Mouse (Mus musculus) hindbrain, postnatal 0 days (tissue): ENCODE measurements at regions not wholly inside any gene's neighbourhood (a gene's known extent, or its start where the extent isn't known, plus 50 kb on each side); places are given as distances from the start of the nearest gene placed in this dataset.

Experiments used
- ATAC-seq: fragments of 200-750 bp; cut with Nextera tagmentation; 2 replicates; pipeline ENCODE4 v1.8.0; 2017; ENCODE audit warnings: mild to moderate bottlenecking, moderate TSS enrichment, moderate library complexity
- DNase-seq: peaks from one replicate; pipeline ENCODE4 v3.0.0-alpha.2; 2015; ENCODE audit warnings: low spot score
- H3K27ac ChIP-seq: fragments of 300-500 bp; sonication (generic); 2 replicates; pipeline ENCODE4 v1.5.1; 2014; ENCODE audit warnings: mild to moderate bottlenecking
- H3K27me3 ChIP-seq: fragments of 300-500 bp; sonication (generic); 2 replicates; pipeline ENCODE4 v1.6.1; 2014; ENCODE audit warnings: low read length, mixed read lengths; ENCODE audit not compliant: insufficient read depth
- H3K36me3 ChIP-seq: fragments of 300-500 bp; sonication (generic); 2 replicates; pipeline ENCODE4 v1.6.1; 2014; ENCODE audit warnings: low read length, mixed read lengths; ENCODE audit not compliant: insufficient read depth
- H3K4me1 ChIP-seq: fragments of 300-500 bp; sonication (generic); 2 replicates; pipeline ENCODE4 v1.6.1; 2014; ENCODE audit warnings: antibody characterized with exemption, low read length, mixed read lengths; ENCODE audit not compliant: insufficient read depth
- H3K4me2 ChIP-seq: fragments of 300-500 bp; sonication (generic); 2 replicates; pipeline ENCODE4 v1.6.1; 2014; ENCODE audit warnings: low read depth, mild to moderate bottlenecking, low read length, moderate library complexity, mixed read lengths
- H3K4me3 ChIP-seq: fragments of 300-500 bp; sonication (generic); 2 replicates; pipeline ENCODE4 v1.5.1; 2014; ENCODE audit warnings: low read length
- H3K9ac ChIP-seq: fragments of 300-500 bp; sonication (generic); replicated peaks from 2 replicates; pipeline ENCODE4 v1.6.1; 2014; ENCODE audit warnings: mild to moderate bottlenecking, low read length, moderate library complexity, mixed read lengths
- H3K9me3 ChIP-seq: fragments of 300-500 bp; sonication (generic); 2 replicates; pipeline ENCODE4 v1.6.1; 2016; ENCODE audit warnings: low read length, mixed read lengths
- CTCF ChIP-seq: IDR thresholded peaks from 2 replicates; pipeline ENCODE4 v1.5.1; 2016; ENCODE audit warnings: antibody characterized with exemption, control low read depth, low read depth
- WGBS: fragments of 180-500 bp; shearing (Covaris S2); extraction: QIAGEN DNeasy Blood & Tissue Kit; methylation state at CpG from one replicate; pipeline ENCODE4 v1.1.7; 2014; 5-methylcytosine and 5-hydroxymethylcytosine counted together

- TF ChIP-seq CTCF, result peak; percentile 98
- Histone ChIP-seq H3K4me2 (peak overlapping the region; percentile 48), H3K4me1 (peaks cover 7% of the 10 kb centered on the region; the same call in 1 of the 2 replicates), H3K9ac (peak overlapping the region; percentile 35; the same call in 1 of the 2 replicates), H3K27ac (peak overlapping the region; percentile 48; the same call in 1 of the 2 replicates), H3K9me3 (no peaks in the 10 kb centered on the region), H3K27me3 (no peaks in the 10 kb centered on the region), H3K4me3 (peak overlapping the region; percentile 9), H3K36me3 (no peaks in the 10 kb centered on the region)
- WGBS, result 2% methylated on average over 35 of the region's 35 CpGs
- ATAC-seq (peak; percentile 99), DNase-seq (peak; percentile 98)
Observed at GRCm38 (mm10) chr13:43864153-43864861, 79.7 kb downstream of the Cd83 start.

GRCm38 (mm10) chr13:43865036-43865435, 80.5 kb downstream of the Cd83 start:
- no peaks in the 10 kb centered on the region for H3K27me3 ChIP-seq
- DNase-seq, result no peak
- peaks cover 7% of the 10 kb centered on the region; the same call in 1 of the 2 replicates for H3K4me1 ChIP-seq
- no peaks in the 10 kb centered on the region for H3K9me3 ChIP-seq
- WGBS, result 4% methylated on average over 20 of the region's 20 CpGs
- no peak for TF ChIP-seq CTCF
- H3K36me3 ChIP-seq, result no peaks in the 10 kb centered on the region
- peak overlapping the region; percentile 48 for H3K4me2 ChIP-seq
- H3K9ac ChIP-seq, result no peak overlapping the region
- H3K4me3 ChIP-seq, result peak overlapping the region; percentile 9
- no peak; the same call in 1 of the 2 replicates for ATAC-seq
- no peak overlapping the region for H3K27ac ChIP-seq

GRCm38 (mm10) chr13:43875895-43876294, 91.3 kb downstream of the Cd83 start:
- Histone ChIP-seq H3K36me3 (no peaks in the 10 kb centered on the region), H3K27ac (no peak overlapping the region), H3K4me2 (no peak overlapping the region), H3K9ac (no peak overlapping the region), H3K27me3 (no peaks in the 10 kb centered on the region), H3K4me1 (no peaks in the 10 kb centered on the region), H3K4me3 (no peak overlapping the region), H3K9me3 (no peaks in the 10 kb centered on the region)
- TF ChIP-seq CTCF, result 0 out of 2 replicates have a peak, but pooled peaks have one; percentile 28
- 89% methylated on average over 9 of the region's 9 CpGs for WGBS
- DNase-seq (no peak), ATAC-seq (no peak)

GRCm38 (mm10) chr13:43887284-43887683, 102.7 kb downstream of the Cd83 start:
- Histone ChIP-seq H3K27ac (no peak overlapping the region), H3K36me3 (no peaks in the 10 kb centered on the region), H3K4me2 (no peak overlapping the region), H3K4me1 (no peaks in the 10 kb centered on the region), H3K9me3 (no peaks in the 10 kb centered on the region), H3K27me3 (no peaks in the 10 kb centered on the region), H3K4me3 (no peak overlapping the region), H3K9ac (no peak overlapping the region)
- TF ChIP-seq CTCF, result no peak
- DNase-seq (no peak), ATAC-seq (no peak)
- WGBS, result 92% methylated on average over 3 of the region's 3 CpGs

GRCm38 (mm10) chr13:43891928-43892327, 107.4 kb downstream of the Cd83 start:
- H3K4me2 ChIP-seq, result no peak overlapping the region
- 83% methylated on average over 3 of the region's 3 CpGs for WGBS
- no peak overlapping the region for H3K4me3 ChIP-seq
- no peaks in the 10 kb centered on the region for H3K36me3 ChIP-seq
- no peaks in the 10 kb centered on the region; the same call in 1 of the 2 replicates for H3K4me1 ChIP-seq
- H3K9me3 ChIP-seq, result no peaks in the 10 kb centered on the region
- H3K27me3 ChIP-seq, result no peaks in the 10 kb centered on the region
- DNase-seq, result no peak
- TF ChIP-seq CTCF, result no peak
- no peak overlapping the region for H3K9ac ChIP-seq
- no peak overlapping the region for H3K27ac ChIP-seq
- ATAC-seq, result no peak

GRCm38 (mm10) chr13:43895990-43896389, 111.4 kb downstream of the Cd83 start:
- WGBS, result 47% methylated on average over 11 of the region's 11 CpGs
- ATAC-seq, result no peak
- no peak overlapping the region for H3K4me3 ChIP-seq

GRCm38 (mm10) chr13:43897046-43897445, 112.5 kb downstream of the Cd83 start:
- no peak for TF ChIP-seq CTCF
- no peaks in the 10 kb centered on the region for H3K36me3 ChIP-seq
- DNase-seq, result no peak
- no peak for ATAC-seq
- H3K27me3 ChIP-seq, result no peaks in the 10 kb centered on the region
- H3K4me1 ChIP-seq, result peaks cover 12% of the 10 kb centered on the region
- no peak overlapping the region for H3K4me3 ChIP-seq
- no peak overlapping the region for H3K9ac ChIP-seq
- H3K9me3 ChIP-seq, result no peaks in the 10 kb centered on the region
- H3K27ac ChIP-seq, result no peak overlapping the region
- no peak overlapping the region for H3K4me2 ChIP-seq
- 89% methylated on average over 8 of the region's 8 CpGs for WGBS

More at GRCm38 (mm10) chr13:43895990-43896389, 111.4 kb downstream of the Cd83 start:
- Histone ChIP-seq H3K9me3 (no peaks in the 10 kb centered on the region), H3K9ac (no peak overlapping the region), H3K4me1 (peaks cover 8% of the 10 kb centered on the region), H3K4me2 (no peak overlapping the region), H3K27me3 (no peaks in the 10 kb centered on the region), H3K27ac (no peak overlapping the region), H3K36me3 (no peaks in the 10 kb centered on the region)
- no peak for TF ChIP-seq CTCF
- DNase-seq, result peak; percentile 48
